Mouse (Mus musculus) C2C12 (cell line): ENCODE measurements around the gene Slc46a3. TPM values are rescaled to one million over a fixed set of nuclear protein-coding genes. Genes with fewer than 3 reads are reported as not detected.

Experiments used
- H3K27me3 ChIP-seq: one replicate; pipeline ENCODE4 v1.6.1; 2011; ENCODE audit not compliant: control insufficient read depth, insufficient read depth, insufficient read length
- H3K36me3 ChIP-seq: one replicate; pipeline ENCODE4 v1.6.1; 2011; ENCODE audit not compliant: control insufficient read depth, insufficient read depth
- H3K4me3 ChIP-seq: one replicate; pipeline ENCODE4 v1.5.1; 2011; ENCODE audit warnings: mild to moderate bottlenecking, control low read depth; ENCODE audit not compliant: poor library complexity, insufficient read depth, severe bottlenecking
- H3K79me2 ChIP-seq: one replicate; pipeline ENCODE4 v1.6.1; 2011; ENCODE audit not compliant: control insufficient read depth, insufficient read depth
- H3K79me3 ChIP-seq: one replicate; pipeline ENCODE4 v1.6.1; 2011; ENCODE audit warnings: low read depth, control low read depth
- H3ac ChIP-seq: one replicate; pipeline ENCODE3; 2011; ENCODE audit warnings: low read depth; ENCODE audit not compliant: control insufficient read depth, insufficient read length
- CEBPB ChIP-seq: IDR thresholded peaks from one replicate; pipeline ENCODE4 v1.6.1; 2011; ENCODE audit warnings: low read depth, mild to moderate bottlenecking, control low read depth, moderate library complexity
- CTCF ChIP-seq: IDR thresholded peaks from one replicate; pipeline ENCODE4 v1.5.1; 2011; ENCODE audit not compliant: control insufficient read depth, insufficient read depth, insufficient read length
- FOSL1 ChIP-seq: IDR thresholded peaks from one replicate; pipeline ENCODE4 v1.8.0; 2011; ENCODE audit warnings: mild to moderate bottlenecking, low read length; ENCODE audit not compliant: poor library complexity, insufficient read depth, severe bottlenecking
- MAX ChIP-seq: IDR thresholded peaks from one replicate; pipeline ENCODE4 v1.6.1; 2011; ENCODE audit warnings: mild to moderate bottlenecking, control low read depth
- MYOD1 ChIP-seq: IDR thresholded peaks from one replicate; pipeline ENCODE4 v1.6.1; 2011; ENCODE audit warnings: low read depth; ENCODE audit not compliant: control insufficient read depth, insufficient read length
- MYOG ChIP-seq: IDR thresholded peaks from one replicate; pipeline ENCODE4 v1.6.1; 2011; ENCODE audit not compliant: control insufficient read depth, insufficient read length; ENCODE audit errors: extremely low read depth
- USF1 ChIP-seq: IDR thresholded peaks from one replicate; pipeline ENCODE4 v1.6.1; 2011; ENCODE audit warnings: low read depth, mild to moderate bottlenecking, control low read depth, moderate library complexity
- long read RNA-seq, 2 experiments: library from polyadenylated mRNA; unstranded; transcript quantifications; one replicate each; pipeline ENCODE4 v2.0.0; 2019 to 2020
- polyA plus RNA-seq: library from polyadenylated mRNA; unstranded; fragments of >200 nt; fragmentation: generic; extraction: Trizol; gene quantifications from one replicate; pipeline ENCODE4 v1.2.1, GENCODE M21; 2012; ENCODE audit warnings: missing spikeins

Gene Slc46a3
- polyA plus RNA-seq = 0.23 TPM
- long read RNA-seq, experiment 1, partial matches to known transcripts = 1 of 1 reads
- long read RNA-seq, experiment 1, other reads (novel, unspliced or antisense) = 0 of 1 reads
- long read RNA-seq, experiment 2, partial matches to known transcripts = 0 of 2 reads
- long read RNA-seq, experiment 2, other reads (novel, unspliced or antisense) = 1 of 2 reads

GRCm38 (mm10) chr5:147894455-147895076 is at the start of gene Slc46a3:
Slc46a3 (minus strand) TSS chr5:147894815.
- Histone ChIP-seq H3K79me3 (no peaks in the 10 kb centered on the region), H3K36me3 (no peaks in the 10 kb centered on the region), H3K4me3 (peak within 1 kb of the TSS; percentile 34), H3K27me3 (peaks cover under 1% of the 10 kb centered on the region), H3K79me2 (no peaks in the 10 kb centered on the region), H3ac (peak within 1 kb of the TSS; percentile 61)
- no peak for TF ChIP-seq MAX

GRCm38 (mm10) chr5:147939226-147939625 is 44.6 kb upstream of the Slc46a3 start:
- Histone ChIP-seq H3ac (no peak overlapping the region), H3K27me3 (no peaks in the 10 kb centered on the region), H3K36me3 (no peaks in the 10 kb centered on the region), H3K79me3 (no peaks in the 10 kb centered on the region), H3K79me2 (no peaks in the 10 kb centered on the region), H3K4me3 (no peak overlapping the region)
- TF ChIP-seq USF1 (no peak), MYOG (no peak), FOSL1 (no peak), CEBPB (no peak), CTCF (no peak), MAX (no peak), MYOD1 (no peak)

- no peak overlapping the region for H3ac ChIP-seq
- H3K79me3 ChIP-seq = no peaks in the 10 kb centered on the region
- H3K79me2 ChIP-seq = no peaks in the 10 kb centered on the region
- TF ChIP-seq CTCF (no peak), USF1 (no peak), FOSL1 (no peak), MYOD1 (no peak), MAX (no peak), CEBPB (no peak)
- H3K36me3 ChIP-seq = no peaks in the 10 kb centered on the region
- no peaks in the 10 kb centered on the region for H3K27me3 ChIP-seq
- no peak overlapping the region for H3K4me3 ChIP-seq
These were observed 40.5 kb upstream of the Slc46a3 start for GRCm38 (mm10) chr5:147935096-147935495.

- no peak for TF ChIP-seq FOSL1
- TF ChIP-seq USF1 = no peak
- TF ChIP-seq MYOG = no peak
- no peak for TF ChIP-seq CEBPB
- TF ChIP-seq MAX = no peak
- TF ChIP-seq MYOD1 = no peak
- no peak for TF ChIP-seq CTCF
- no peak overlapping the region for H3K4me3 ChIP-seq
These were observed 34.3 kb upstream of the Slc46a3 start for GRCm38 (mm10) chr5:147928668-147929497.

GRCm38 (mm10) chr5:147925935-147926604 is 31.5 kb upstream of the Slc46a3 start:
- H3K36me3 ChIP-seq = no peaks in the 10 kb centered on the region
- no peak overlapping the region for H3ac ChIP-seq
- TF ChIP-seq MYOG = no peak
- no peak for TF ChIP-seq MAX
- TF ChIP-seq FOSL1 = no peak
- TF ChIP-seq CTCF = no peak
- no peak for TF ChIP-seq MYOD1
- TF ChIP-seq CEBPB = no peak
- no peak for TF ChIP-seq USF1
- H3K79me2 ChIP-seq = no peaks in the 10 kb centered on the region
- H3K4me3 ChIP-seq = no peak overlapping the region
- H3K27me3 ChIP-seq = no peaks in the 10 kb centered on the region
- H3K79me3 ChIP-seq = no peaks in the 10 kb centered on the region

More at GRCm38 (mm10) chr5:147928668-147929497, 34.3 kb upstream of the Slc46a3 start:
- no peaks in the 10 kb centered on the region for H3K27me3 ChIP-seq
- H3K79me2 ChIP-seq = no peaks in the 10 kb centered on the region
- no peak overlapping the region for H3ac ChIP-seq
- no peaks in the 10 kb centered on the region for H3K79me3 ChIP-seq
- no peaks in the 10 kb centered on the region for H3K36me3 ChIP-seq
